Mouse (Mus musculus): ENCODE measurements around the gene Trip4. TPM values are rescaled to one million over a fixed set of nuclear protein-coding genes. Genes with fewer than 3 reads are reported as not detected.

Gene Trip4
- total RNA-seq, 1 experiment = 18.6 TPM

DNA sequence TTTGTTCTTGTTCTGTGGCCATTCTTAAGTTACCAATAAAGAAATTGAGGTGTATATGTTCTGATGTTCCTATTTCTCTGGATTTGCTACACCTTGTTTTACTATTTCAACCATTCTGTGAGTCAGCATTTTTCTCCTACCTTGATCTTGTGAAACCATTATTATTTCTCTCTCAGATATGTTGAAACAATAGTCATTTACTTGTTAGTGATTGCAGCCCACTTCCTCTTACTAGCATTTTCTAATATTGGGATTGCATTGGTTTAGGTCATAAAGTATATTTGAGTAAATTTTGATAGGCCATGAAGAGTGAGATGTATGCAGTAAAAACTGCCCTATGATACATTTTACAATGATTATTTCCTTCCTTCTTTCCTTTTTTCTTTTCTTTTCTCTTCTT, 19.9 kb upstream of the Trip4 start:
- Histone ChIP-seq H3K9me3 (ENCODE audit: control insufficient read depth, insufficient read depth, low read depth, low read length) (no peaks in the 10 kb centered on the region), H3K4me3 (ENCODE audit: insufficient read depth in 1 of 2, low read depth in 1 of 2, low read length in 2 of 2, poor library complexity in 1 of 2, severe bottlenecking in 1 of 2) (no peak overlapping the region), H3K4me1 (ENCODE audit: control insufficient read depth in 2 of 2, insufficient read depth in 2 of 2, low read length in 2 of 2, poor library complexity in 1 of 2) (no peaks in the 10 kb centered on the region), H3K27ac (ENCODE audit: insufficient read depth, low read depth, low read length, poor library complexity, severe bottlenecking) (no peak overlapping the region), H3K36me3 (ENCODE audit: control insufficient read depth, insufficient read depth, low read length, poor library complexity, severe bottlenecking) (no peaks in the 10 kb centered on the region), H3K9ac (ENCODE audit: insufficient read depth, low read depth, low read length, poor library complexity, severe bottlenecking) (no peak overlapping the region)
- in situ Hi-C loops (cut with MboI; ENCODE audit: low sequenced_read_pairs in 2 of 2, unreplicated experiment in 2 of 2) = no loop called here
- TF ChIP-seq HCFC1 (IDR thresholded peaks at IDR 0.05; ENCODE audit: borderline replicate concordance, insufficient read depth, low read length) (no peak), MAFK (IDR thresholded peaks at IDR 0.05; ENCODE audit: insufficient read depth, low read depth, low read length) (no peak), ZNF384 (IDR thresholded peaks at IDR 0.05; ENCODE audit: low read depth, low read length) (no peak), CHD2 (IDR thresholded peaks at IDR 0.05; ENCODE audit: low read depth, low read length) (no peak), ZC3H11A (IDR thresholded peaks at IDR 0.05; ENCODE audit: borderline replicate concordance, low read depth, low read length) (no peak)
- no peak for DNase-seq (ENCODE audit: low read depth, low spot score)

DNA sequence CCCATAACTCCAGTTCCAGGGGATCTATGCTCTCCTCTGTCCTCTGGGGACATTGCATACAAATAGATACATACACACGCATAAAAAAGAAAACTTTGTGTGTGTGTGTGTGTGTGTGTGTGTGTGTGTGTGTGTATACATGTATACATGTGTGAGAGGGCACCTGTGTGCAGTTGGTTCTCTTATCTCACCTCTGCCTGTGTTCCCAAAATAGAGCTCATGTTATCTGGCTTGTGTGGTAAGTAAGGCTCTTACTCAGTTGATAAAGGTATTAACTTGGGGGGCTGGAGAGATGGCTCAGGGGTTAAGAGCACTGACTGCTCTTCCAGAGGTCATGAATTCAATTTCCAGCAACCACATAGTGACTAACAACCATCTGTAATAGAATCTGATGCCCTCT, 8.4 kb upstream of the Trip4 start:
- in situ Hi-C loops (cut with MboI; ENCODE audit: low sequenced_read_pairs in 2 of 2, unreplicated experiment in 2 of 2) = no loop called here
- 0 out of 4 replicates have a peak, but pooled peaks cover 0 to 2% of the 10 kb centered on the region in 2 experiments for H3K4me1 ChIP-seq (ENCODE audit: control insufficient read depth in 2 of 2, insufficient read depth in 2 of 2, low read length in 2 of 2, poor library complexity in 1 of 2)
- no peak overlapping the region for H3K27ac ChIP-seq (ENCODE audit: insufficient read depth, low read depth, low read length, poor library complexity, severe bottlenecking)
- DNase-seq (ENCODE audit: low read depth, low spot score) = no peak
- H3K4me3 ChIP-seq (ENCODE audit: insufficient read depth in 1 of 2, low read depth in 1 of 2, low read length in 2 of 2, poor library complexity in 1 of 2, severe bottlenecking in 1 of 2) = no peak overlapping the region
- TF ChIP-seq CHD2 (IDR thresholded peaks at IDR 0.05; ENCODE audit: low read depth, low read length) (no peak), HCFC1 (IDR thresholded peaks at IDR 0.05; ENCODE audit: borderline replicate concordance, insufficient read depth, low read length) (no peak), ZC3H11A (IDR thresholded peaks at IDR 0.05; ENCODE audit: borderline replicate concordance, low read depth, low read length) (no peak), MAFK (IDR thresholded peaks at IDR 0.05; ENCODE audit: insufficient read depth, low read depth, low read length) (no peak), ZNF384 (IDR thresholded peaks at IDR 0.05; ENCODE audit: low read depth, low read length) (no peak)
- no peaks in the 10 kb centered on the region for H3K9me3 ChIP-seq (ENCODE audit: control insufficient read depth, insufficient read depth, low read depth, low read length)
- no peak overlapping the region for H3K9ac ChIP-seq (ENCODE audit: insufficient read depth, low read depth, low read length, poor library complexity, severe bottlenecking)
- H3K36me3 ChIP-seq (ENCODE audit: control insufficient read depth, insufficient read depth, low read length, poor library complexity, severe bottlenecking) = no peaks in the 10 kb centered on the region

DNA sequence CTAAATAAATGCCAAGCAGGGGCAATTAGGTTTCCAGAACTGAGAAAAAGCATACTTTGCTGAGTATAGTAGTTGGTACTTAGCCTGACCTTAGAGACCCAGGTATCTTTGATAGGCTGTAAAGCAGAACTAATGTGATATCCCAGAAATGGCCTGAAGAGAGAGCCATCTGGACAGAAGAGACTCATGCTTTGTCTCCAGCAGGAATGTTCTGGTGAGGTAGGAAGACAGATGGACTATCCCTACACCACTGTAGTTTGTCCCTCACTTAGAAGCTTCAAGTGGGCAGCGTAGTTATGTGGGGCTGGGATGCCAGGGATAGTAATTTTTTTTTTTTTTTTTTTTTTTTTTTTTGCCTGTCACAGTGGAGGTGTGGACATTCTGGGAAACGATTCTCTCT, 5.4 kb upstream of the Trip4 start:
- H3K36me3 ChIP-seq (ENCODE audit: control insufficient read depth, insufficient read depth, low read length, poor library complexity, severe bottlenecking) = no peaks in the 10 kb centered on the region
- no peaks in the 10 kb centered on the region for H3K9me3 ChIP-seq (ENCODE audit: control insufficient read depth, insufficient read depth, low read depth, low read length)
- 0 out of 4 replicates have a peak, but pooled peaks cover 0 to 2% of the 10 kb centered on the region in 2 experiments for H3K4me1 ChIP-seq (ENCODE audit: control insufficient read depth in 2 of 2, insufficient read depth in 2 of 2, low read length in 2 of 2, poor library complexity in 1 of 2)
- DNase-seq (ENCODE audit: low read depth, low spot score) = no peak
- H3K4me3 ChIP-seq (ENCODE audit: insufficient read depth in 1 of 2, low read depth in 1 of 2, low read length in 2 of 2, poor library complexity in 1 of 2, severe bottlenecking in 1 of 2) = no peak overlapping the region
- in situ Hi-C loops (cut with MboI; ENCODE audit: low sequenced_read_pairs in 2 of 2, unreplicated experiment in 2 of 2) = no loop called here
- H3K27ac ChIP-seq (ENCODE audit: insufficient read depth, low read depth, low read length, poor library complexity, severe bottlenecking) = no peak overlapping the region
- H3K9ac ChIP-seq (ENCODE audit: insufficient read depth, low read depth, low read length, poor library complexity, severe bottlenecking) = no peak overlapping the region
- TF ChIP-seq ZNF384 (IDR thresholded peaks at IDR 0.05; ENCODE audit: low read depth, low read length) (no peak), MAFK (IDR thresholded peaks at IDR 0.05; ENCODE audit: insufficient read depth, low read depth, low read length) (no peak)

DNA sequence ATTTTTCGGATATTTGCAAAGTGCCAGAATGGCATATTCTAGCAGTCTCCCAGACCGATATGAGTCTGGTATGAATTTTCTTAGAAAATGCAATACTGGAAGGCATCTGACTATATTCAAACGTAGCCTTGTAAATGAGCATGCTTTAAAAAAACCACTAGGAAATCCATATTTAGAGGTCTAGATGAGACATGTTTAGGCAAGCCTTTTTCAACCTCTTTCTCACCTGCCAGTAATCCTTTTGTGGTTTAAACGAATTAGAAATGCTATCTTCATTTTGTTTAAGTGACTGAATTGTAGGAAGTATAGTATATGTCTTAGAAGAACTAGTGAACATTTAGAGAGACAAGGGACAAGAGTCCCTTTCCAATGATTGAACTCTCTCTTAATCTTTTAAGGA, 1.2 kb upstream of the Trip4 start:
- Histone ChIP-seq H3K36me3 (ENCODE audit: control insufficient read depth, insufficient read depth, low read length, poor library complexity, severe bottlenecking) (no peaks in the 10 kb centered on the region), H3K4me3 (ENCODE audit: insufficient read depth in 1 of 2, low read depth in 1 of 2, low read length in 2 of 2, poor library complexity in 1 of 2, severe bottlenecking in 1 of 2) (peak overlapping the region; percentile 61 to 91), H3K27ac (ENCODE audit: insufficient read depth, low read depth, low read length, poor library complexity, severe bottlenecking) (peak overlapping the region; percentile 64), H3K9ac (ENCODE audit: insufficient read depth, low read depth, low read length, poor library complexity, severe bottlenecking) (peak overlapping the region; percentile 88), H3K9me3 (ENCODE audit: control insufficient read depth, insufficient read depth, low read depth, low read length) (no peaks in the 10 kb centered on the region), H3K4me1 (ENCODE audit: control insufficient read depth in 2 of 2, insufficient read depth in 2 of 2, low read length in 2 of 2, poor library complexity in 1 of 2) (no peaks in the 10 kb centered on the region)
- TF ChIP-seq HCFC1 (IDR thresholded peaks at IDR 0.05; ENCODE audit: borderline replicate concordance, insufficient read depth, low read length) = no peak
- TF ChIP-seq ZC3H11A (IDR thresholded peaks at IDR 0.05; ENCODE audit: borderline replicate concordance, low read depth, low read length) = no peak
- no peak for TF ChIP-seq CHD2 (IDR thresholded peaks at IDR 0.05; ENCODE audit: low read depth, low read length)
- no peak for TF ChIP-seq MAFK (IDR thresholded peaks at IDR 0.05; ENCODE audit: insufficient read depth, low read depth, low read length)
- TF ChIP-seq ZNF384 (IDR thresholded peaks at IDR 0.05; ENCODE audit: low read depth, low read length) = no peak
- in situ Hi-C loops (cut with MboI; ENCODE audit: low sequenced_read_pairs in 2 of 2, unreplicated experiment in 2 of 2) = no loop called here
- DNase-seq (ENCODE audit: low read depth, low spot score) = no peak

DNA sequence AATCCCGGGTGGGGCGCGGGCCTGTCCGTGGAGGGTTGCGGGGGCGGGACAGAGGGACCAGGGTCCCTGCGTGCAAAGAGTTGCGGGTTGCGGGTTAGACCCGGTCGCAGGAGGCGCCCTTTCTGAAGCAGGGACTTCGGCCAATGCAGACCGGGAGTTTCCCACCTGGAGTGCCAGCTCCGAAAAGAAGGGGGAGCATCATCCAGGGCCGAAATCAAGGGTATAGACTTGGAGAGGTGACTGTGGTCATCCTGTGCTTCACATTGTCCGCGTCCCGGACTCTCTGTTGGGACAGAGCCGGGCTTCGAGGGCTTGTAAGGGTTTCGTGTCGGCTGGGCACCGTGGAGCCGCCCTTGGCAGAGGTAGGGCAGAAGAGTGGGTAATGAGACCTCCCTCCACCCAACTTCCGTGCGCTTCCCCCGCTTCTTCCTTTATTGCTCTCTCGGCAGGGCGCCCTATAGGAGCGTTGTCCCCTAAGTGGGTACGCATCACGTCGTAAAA, 757 bp upstream of the Trip4 start:
- peak; percentile 35 for DNase-seq (ENCODE audit: low read depth, low spot score)
- H3K36me3 ChIP-seq (ENCODE audit: control insufficient read depth, insufficient read depth, low read length, poor library complexity, severe bottlenecking) = no peaks in the 10 kb centered on the region
- H3K9me3 ChIP-seq (ENCODE audit: control insufficient read depth, insufficient read depth, low read depth, low read length) = no peaks in the 10 kb centered on the region
- no peaks in the 10 kb centered on the region for H3K4me1 ChIP-seq (ENCODE audit: control insufficient read depth in 2 of 2, insufficient read depth in 2 of 2, low read length in 2 of 2, poor library complexity in 1 of 2)
- no peak for TF ChIP-seq CHD2 (IDR thresholded peaks at IDR 0.05; ENCODE audit: low read depth, low read length)
- no peak for TF ChIP-seq MAFK (IDR thresholded peaks at IDR 0.05; ENCODE audit: insufficient read depth, low read depth, low read length)
- TF ChIP-seq ZNF384 (IDR thresholded peaks at IDR 0.05; ENCODE audit: low read depth, low read length) = no peak
- no peak for TF ChIP-seq ZC3H11A (IDR thresholded peaks at IDR 0.05; ENCODE audit: borderline replicate concordance, low read depth, low read length)
- no peak for TF ChIP-seq HCFC1 (IDR thresholded peaks at IDR 0.05; ENCODE audit: borderline replicate concordance, insufficient read depth, low read length)
- peak overlapping the region; percentile 88 for H3K9ac ChIP-seq (ENCODE audit: insufficient read depth, low read depth, low read length, poor library complexity, severe bottlenecking)
- in situ Hi-C loops (cut with MboI; ENCODE audit: low sequenced_read_pairs in 2 of 2, unreplicated experiment in 2 of 2) = no loop called here
- peak overlapping the region; percentile 61 to 91 for H3K4me3 ChIP-seq (ENCODE audit: insufficient read depth in 1 of 2, low read depth in 1 of 2, low read length in 2 of 2, poor library complexity in 1 of 2, severe bottlenecking in 1 of 2)
- peak overlapping the region; percentile 64 for H3K27ac ChIP-seq (ENCODE audit: insufficient read depth, low read depth, low read length, poor library complexity, severe bottlenecking)

All from ES-E14 (cell line).